Mouse (Mus musculus) T-helper 17 cell (primary cell): ENCODE measurements at regions not wholly inside any gene's neighbourhood (a gene's known extent, or its start where the extent isn't known, plus 50 kb on each side); places are given as distances from the start of the nearest gene placed in this dataset.

Experiments used
- in situ Hi-C, 2 experiments: fragments of 300-600 bp; cut with MboI, MseI; formaldehyde crosslinking; loops; 1 replicate in 1 of 2; 2 replicates in 1 of 2; pipeline ENCODE4 v1.15.1; 2025; ENCODE audit warnings: high pct_unique_total_duplicates in 2 of 2

- in situ Hi-C loops: no loop called here
Observed at GRCm38 (mm10) chr16:85743022-85743421, 59.9 kb downstream of the Adamts1 start.

DNA sequence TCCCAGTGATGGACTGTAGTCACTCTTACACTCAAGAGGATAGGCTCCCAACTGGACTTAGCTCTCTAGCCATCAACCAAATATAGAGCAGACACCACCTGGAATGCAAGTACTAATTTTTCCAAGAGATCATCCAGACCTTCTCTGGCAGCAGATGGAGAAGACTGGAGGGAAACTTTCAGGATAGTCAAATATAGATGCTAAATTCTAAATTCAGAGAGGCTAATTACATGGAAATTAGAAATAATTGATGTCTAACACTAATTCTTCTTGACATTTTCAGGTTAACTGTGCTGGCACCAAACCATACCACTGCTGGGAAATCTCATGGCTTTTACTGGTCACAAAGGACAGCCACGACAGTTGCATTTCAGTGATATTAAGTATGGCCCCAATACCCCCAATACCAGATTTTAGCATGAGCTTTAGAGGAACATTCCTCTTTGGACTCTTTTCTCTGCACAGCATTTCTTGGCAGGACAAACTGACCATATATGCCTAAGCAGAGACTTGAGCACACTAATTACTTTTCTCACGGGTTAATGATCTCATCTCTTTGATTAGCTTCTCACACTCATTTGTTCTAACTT lies 64.2 kb downstream of the Adamts1 start:
- in situ Hi-C loops: no loop called here

GRCm38 (mm10) chr16:85728026-85728425 lies 74.9 kb downstream of the Adamts1 start:
- in situ Hi-C loops: no loop called here

DNA sequence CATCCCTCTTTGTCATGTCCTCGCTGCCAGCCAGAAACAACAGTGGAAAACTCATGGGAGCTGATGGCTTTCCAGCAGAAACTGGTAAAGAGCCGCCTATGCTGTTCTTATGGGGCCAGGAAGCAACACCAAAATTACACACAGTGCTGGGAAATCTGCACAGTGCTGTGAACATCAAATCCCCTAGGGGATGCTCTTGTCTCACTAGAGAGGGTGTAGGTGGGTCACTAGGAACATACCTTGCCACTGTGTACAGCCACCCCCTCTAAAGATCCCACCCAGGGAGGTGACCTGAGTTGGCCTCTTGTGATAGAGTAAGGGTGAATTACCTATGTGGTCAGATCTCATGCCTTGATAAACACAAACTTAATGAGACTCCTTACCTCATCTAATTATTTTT lies 80.9 kb downstream of the Adamts1 start:
- in situ Hi-C loops: no loop called here

DNA sequence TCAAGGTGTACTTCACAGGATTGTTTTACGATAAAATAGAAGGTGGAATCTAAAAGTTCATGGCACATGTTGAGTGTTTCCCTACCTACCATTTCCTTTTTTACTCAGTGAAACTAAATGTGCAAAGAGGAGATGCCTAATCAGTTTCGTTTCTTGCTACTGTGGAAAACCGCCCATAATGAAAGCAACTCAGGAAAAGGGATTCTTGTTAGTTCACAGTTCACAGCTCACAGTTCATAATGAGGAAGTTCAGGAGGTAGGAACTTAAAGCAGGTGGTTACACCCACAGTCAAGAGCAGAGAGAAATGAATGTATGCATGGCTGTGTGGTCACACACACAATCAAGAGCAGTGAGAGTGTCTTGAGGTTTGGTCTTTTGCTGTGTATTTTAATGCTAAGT lies 90.6 kb downstream of the Adamts1 start:
- in situ Hi-C loops: no loop called here

DNA sequence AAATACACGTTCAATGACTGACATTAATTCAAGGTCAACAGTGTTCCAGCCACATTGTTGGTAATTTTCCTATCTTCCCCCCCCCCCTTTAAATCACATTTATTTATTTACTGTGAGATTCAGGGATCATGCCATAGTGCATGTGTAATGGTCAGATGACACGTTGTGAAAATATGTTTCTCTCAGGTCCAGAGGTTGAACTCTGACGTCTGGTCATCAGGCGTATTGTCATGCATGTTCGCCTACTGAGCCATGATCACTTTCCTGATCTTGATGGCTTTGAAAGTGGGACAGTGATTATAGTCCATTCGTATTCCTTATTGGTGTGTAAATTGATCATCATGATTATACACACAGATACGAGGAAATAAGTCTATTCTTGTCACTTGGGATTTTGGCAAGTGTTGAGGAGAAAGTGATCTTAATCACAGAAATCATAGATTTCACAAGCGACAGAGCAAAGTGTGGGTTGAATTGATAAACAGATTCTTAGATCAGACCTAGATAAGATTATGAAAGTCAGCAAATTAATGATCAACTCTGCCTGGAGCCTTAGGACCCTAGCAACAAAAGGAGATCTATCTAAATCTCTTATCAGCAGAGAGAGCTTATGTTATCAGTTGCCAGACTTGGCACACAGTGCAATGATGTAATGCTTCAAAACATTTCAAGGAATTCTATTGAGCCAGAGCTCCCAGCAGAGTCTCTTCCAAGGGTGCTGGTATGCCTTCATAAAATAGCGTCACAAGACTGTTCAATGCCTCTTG lies 98.5 kb downstream of the Adamts1 start:
- in situ Hi-C loops: no loop called here

DNA sequence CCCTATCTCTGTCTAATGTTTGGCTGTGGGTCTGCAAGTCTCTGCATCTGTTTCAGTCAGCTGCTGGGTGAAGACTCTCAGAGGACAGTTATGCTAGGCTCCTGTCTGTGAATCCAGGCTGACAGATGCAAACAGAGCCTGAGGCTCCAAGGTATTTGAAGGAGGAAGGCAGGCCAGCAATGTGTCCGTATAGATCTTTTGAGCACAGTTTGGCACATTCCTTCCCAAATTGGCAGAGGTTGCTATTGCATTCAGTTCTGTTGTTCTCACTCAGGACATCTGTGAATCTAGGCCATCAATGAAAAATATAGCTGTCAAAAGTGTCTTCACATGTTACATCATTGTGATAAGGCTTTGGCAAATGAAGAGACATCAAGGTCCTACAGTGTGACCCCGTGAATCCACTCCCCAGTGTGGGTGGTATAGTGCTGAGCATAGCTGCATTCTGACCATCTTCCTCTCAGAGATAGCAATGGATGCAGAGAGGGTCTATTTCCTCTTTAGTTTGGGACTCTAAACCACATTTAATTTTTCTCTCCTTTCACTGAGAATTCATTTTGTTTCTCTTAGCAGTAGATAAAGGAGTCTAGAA lies 99.9 kb downstream of the Adamts1 start:
- in situ Hi-C loops: no loop called here

DNA sequence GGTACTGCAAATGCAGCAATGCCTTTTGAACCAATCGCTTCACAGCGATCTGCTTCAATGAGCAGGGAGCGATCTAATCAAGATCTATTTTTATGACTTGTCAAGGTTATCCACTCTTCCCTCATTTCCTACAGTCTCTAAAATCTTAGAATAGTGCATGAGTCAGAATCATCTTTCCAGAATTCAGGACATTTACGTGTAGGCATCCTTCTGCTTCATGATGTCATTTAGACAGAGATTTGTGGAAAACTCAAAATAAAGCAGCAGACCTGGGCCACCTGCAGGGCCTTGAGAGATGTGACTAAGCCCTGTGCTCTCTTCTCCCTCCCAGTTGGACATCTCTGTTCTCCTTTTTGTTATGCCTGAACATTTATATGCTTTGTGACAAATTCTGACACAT lies 103.6 kb downstream of the Adamts1 start:
- in situ Hi-C loops: loop anchor here in 1 of 2 experiments (25.0 kb wide), 1 partner anchor 1187 kb away; the partner anchor contains the start of gene A730009L09Rik

DNA sequence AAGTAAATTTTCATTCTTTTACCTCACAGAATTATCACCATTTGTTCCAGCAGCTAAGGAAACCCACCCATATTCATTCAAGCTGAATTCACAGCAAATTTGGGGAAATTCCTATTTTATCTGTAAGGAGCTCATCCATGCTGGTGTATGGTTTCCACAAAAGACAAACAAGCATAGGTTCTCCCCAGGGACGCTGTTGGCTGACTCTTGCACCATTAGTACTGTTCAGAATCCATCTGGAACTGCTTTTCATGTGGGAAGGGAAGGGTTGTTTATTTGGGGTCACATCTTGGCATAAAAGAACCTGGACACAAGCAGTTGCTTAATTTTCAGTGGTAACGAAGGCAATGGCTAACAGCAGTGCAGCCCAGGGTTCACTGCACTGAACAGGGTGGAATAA lies 120.2 kb downstream of the Adamts1 start:
- in situ Hi-C loops: loop anchor here in 1 of 2 experiments (25.0 kb wide), 1 partner anchor 1170 kb away; the partner anchor contains the start of gene A730009L09Rik

- in situ Hi-C loops: loop anchor here in 1 of 2 experiments (25.0 kb wide), 1 partner anchor 1168 kb away; the partner anchor contains the start of gene A730009L09Rik
Observed at GRCm38 (mm10) chr16:85680351-85680750, 122.6 kb downstream of the Adamts1 start.

GRCm38 (mm10) chr16:85678781-85679180 lies 124.1 kb downstream of the Adamts1 start:
- in situ Hi-C loops: loop anchor here (5.0 to 25.0 kb wide), 2 partner anchors 721 to 1166 kb away; partner anchors contain the start of gene A730009L09Rik (in 1 of the 2)

- in situ Hi-C loops: loop anchor here (5.0 to 25.0 kb wide), 2 partner anchors 721 to 1166 kb away; partner anchors contain the start of gene A730009L09Rik (in 1 of the 2)
Observed at GRCm38 (mm10) chr16:85678228-85678627, 124.7 kb downstream of the Adamts1 start.

DNA sequence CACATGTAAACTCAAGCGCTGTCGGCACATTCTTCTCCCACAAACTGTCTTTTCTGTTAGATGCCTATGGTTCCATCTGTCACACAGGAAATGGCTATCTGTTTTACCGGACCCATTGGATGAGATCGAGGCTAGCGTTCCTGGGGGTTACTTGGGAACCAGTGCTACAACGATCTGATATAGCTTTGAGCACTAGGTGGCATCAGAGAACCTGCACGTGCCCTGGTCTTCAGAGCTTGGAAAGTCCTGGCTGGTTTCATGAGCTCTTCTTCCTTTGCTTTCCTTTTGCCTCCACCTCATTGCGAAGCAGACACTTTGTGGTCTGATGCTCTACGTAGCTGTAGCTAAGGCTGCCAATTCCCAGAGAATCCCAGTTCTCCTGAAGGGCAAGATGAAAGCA lies 123.8 kb upstream of the Cyyr1 start:
- in situ Hi-C loops: loop anchor here (5.0 to 25.0 kb wide), 2 partner anchors 720 to 1165 kb away; partner anchors contain the start of gene A730009L09Rik (in 1 of the 2)

DNA sequence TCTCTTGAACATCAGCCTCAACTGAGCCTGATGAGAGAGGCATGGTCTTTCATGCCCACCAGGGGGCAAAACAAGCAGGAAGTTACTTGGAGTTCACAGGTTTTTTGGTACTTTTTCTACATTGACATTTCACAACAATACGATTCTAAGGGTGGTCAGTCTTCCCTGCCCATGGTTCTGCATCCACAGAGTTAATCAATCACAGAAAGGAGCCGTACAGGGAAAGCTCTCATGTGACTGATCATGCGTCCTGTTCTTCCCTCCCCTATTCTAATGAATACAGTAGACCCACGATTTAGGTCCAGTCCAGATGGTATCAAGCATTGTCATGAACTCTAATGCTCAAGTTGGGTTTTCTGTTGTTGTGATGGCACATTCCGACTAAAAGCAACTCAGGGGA lies 115.6 kb upstream of the Cyyr1 start:
- in situ Hi-C loops: no loop called here

DNA sequence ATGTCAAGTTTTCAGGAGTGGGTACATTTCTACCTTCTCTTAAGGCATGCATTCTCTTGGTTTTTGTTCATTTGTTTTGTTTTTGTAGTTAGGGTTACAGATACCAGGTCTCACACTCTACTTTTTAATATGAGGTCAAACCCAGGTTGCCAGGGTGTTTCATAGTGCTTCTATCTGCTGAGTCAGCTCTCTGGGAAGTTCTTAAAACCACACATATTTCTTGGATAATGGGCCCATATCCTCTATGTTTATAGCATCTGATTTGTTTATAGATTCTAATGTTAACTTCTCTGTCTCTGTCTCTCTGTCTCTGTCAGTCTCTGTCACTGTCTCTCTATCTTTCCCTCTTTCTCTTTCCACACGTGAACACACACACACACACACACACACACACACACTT lies 114.6 kb upstream of the Cyyr1 start:
- in situ Hi-C loops: no loop called here

DNA sequence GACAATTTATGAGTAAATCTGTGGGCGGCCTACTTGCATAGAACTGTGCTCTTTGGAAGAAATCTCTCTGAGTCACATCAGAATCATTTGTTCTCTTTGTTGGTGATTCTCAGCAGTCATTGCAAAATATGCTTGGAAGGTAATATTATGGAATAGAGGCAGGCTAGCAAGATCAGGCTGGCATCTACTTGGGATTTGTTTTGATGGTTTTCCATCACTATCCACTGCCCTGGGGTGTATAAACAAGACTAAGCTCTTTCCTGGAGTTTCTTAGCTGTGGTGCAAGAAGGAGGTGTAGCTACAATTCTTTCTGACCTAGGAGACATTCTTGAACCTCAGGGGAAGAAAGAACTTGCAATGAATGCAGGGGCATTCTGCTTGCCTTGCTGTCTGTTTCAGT lies 96.3 kb upstream of the Cyyr1 start:
- in situ Hi-C loops: no loop called here

DNA sequence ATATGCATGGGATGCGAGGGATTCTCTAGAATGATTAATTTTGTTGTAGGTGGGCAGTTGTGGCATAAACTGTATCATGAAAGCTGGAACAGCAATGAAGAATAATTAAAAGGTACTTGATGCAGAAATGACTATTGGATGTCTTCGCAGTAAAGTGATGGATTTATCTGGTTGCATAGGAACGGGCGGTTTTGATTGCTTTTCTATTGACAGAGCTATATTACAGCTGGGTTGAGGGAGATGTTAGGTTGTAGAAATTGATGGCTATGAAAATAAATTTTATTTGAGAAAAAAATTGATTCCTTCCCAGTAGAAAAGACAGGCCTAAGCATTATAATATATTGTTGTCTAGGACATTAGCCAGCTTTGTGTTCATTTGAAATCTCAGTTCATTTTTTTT lies 87.8 kb upstream of the Cyyr1 start:
- in situ Hi-C loops: no loop called here

GRCm38 (mm10) chr16:85637079-85637478 lies 83.9 kb upstream of the Cyyr1 start:
- in situ Hi-C loops: no loop called here

GRCm38 (mm10) chr16:85629738-85630137 lies 76.5 kb upstream of the Cyyr1 start:
- in situ Hi-C loops: no loop called here

DNA sequence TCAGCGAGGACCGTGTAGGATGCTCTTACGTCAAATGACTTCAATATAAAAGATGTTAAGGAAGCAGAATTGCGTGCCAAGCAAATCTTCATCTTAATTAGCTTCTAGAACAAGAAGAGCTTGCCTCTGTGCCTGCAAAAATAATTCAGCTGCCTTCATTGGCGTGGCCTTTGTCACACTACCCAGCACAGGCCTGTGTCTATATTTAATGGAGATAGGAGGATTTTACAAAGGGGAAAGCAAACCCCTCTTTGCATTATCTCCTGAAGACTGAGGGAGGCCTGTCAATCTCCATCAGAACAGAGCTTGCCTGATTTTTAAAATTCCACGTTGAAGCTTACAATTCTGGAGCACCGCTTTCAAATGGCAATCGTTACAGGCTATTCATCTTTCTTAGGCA lies 71.3 kb upstream of the Cyyr1 start:
- in situ Hi-C loops: no loop called here

GRCm38 (mm10) chr16:85604089-85604488 lies 50.9 kb upstream of the Cyyr1 start:
- in situ Hi-C loops: no loop called here
